Mouse (Mus musculus): ENCODE measurements around the gene Ccdc3. TPM values are rescaled to one million over a fixed set of nuclear protein-coding genes. Genes with fewer than 3 reads are reported as not detected.

Gene Ccdc3
- polyA plus RNA-seq, 1 experiment from 2014 or later, result 17.7 TPM

GRCm38 (mm10) chr2:5102891-5103290, 34.7 kb upstream of the Ccdc3 start:
- Histone ChIP-seq H3K36me3 (ENCODE audit: control insufficient read depth, insufficient read depth, low read length) (no peaks in the 10 kb centered on the region), H3K27ac (replicated peaks in 1 of 2; ENCODE audit: control insufficient read depth in 1 of 2, insufficient read depth in 1 of 2, low read depth in 2 of 2, low read length in 2 of 2) (no peak overlapping the region), H3K4me1 (ENCODE audit: control insufficient read depth in 2 of 2, insufficient read depth in 2 of 2, low read length in 2 of 2) (peaks cover 3 to 4% of the 10 kb centered on the region in 2 experiments; a peak in 2 of 4 replicates), H3K9ac (ENCODE audit: low read length) (no peak overlapping the region), H3K27me3 (ENCODE audit: control insufficient read depth, insufficient read depth, low read length) (no peaks in the 10 kb centered on the region), H3K4me2 (ENCODE audit: low read length) (no peak overlapping the region), H3K4me3 (ENCODE audit: control insufficient read depth in 1 of 2, insufficient read depth in 1 of 2, low read depth in 1 of 2, low read length in 2 of 2) (no peak overlapping the region), H3K9me3 (ENCODE audit: control insufficient read depth, low read length) (peaks cover 12% of the 10 kb centered on the region; the same call in 1 of the 2 replicates)
- 73% methylated on average over 1 of the region's 1 CpGs for WGBS
- no peak for ATAC-seq (ENCODE audit: insufficient number of reproducible peaks, insufficient read depth, low FRiP score, low read depth)

- peaks cover 6 to 9% of the 10 kb centered on the region in 2 experiments; a peak in 3 of 4 replicates for H3K4me1 ChIP-seq (ENCODE audit: control insufficient read depth in 2 of 2, insufficient read depth in 2 of 2, low read length in 2 of 2)
- 17% methylated on average over 8 of the region's 8 CpGs for WGBS
- peaks cover 3% of the 10 kb centered on the region; the same call in 1 of the 2 replicates for H3K9me3 ChIP-seq (ENCODE audit: control insufficient read depth, low read length)
- no peak overlapping the region for H3K4me3 ChIP-seq (ENCODE audit: control insufficient read depth in 1 of 2, insufficient read depth in 1 of 2, low read depth in 1 of 2, low read length in 2 of 2)
- peak; percentile 54 for ATAC-seq (ENCODE audit: insufficient number of reproducible peaks, insufficient read depth, low FRiP score, low read depth)
- no peaks in the 10 kb centered on the region for H3K36me3 ChIP-seq (ENCODE audit: control insufficient read depth, insufficient read depth, low read length)
- peak overlapping the region; percentile 16; the same call in 1 of the 2 replicates for H3K4me2 ChIP-seq (ENCODE audit: low read length)
- peak overlapping the region; percentile 63 to 64 for H3K27ac ChIP-seq (replicated peaks in 1 of 2; ENCODE audit: control insufficient read depth in 1 of 2, insufficient read depth in 1 of 2, low read depth in 2 of 2, low read length in 2 of 2)
- no peaks in the 10 kb centered on the region for H3K27me3 ChIP-seq (ENCODE audit: control insufficient read depth, insufficient read depth, low read length)
- H3K9ac ChIP-seq (ENCODE audit: low read length), result no peak overlapping the region
Measured at GRCm38 (mm10) chr2:5112785-5113291, 24.7 kb upstream of the Ccdc3 start.

GRCm38 (mm10) chr2:5114386-5114785, 23.2 kb upstream of the Ccdc3 start:
- WGBS, result 91% methylated on average over 8 of the region's 8 CpGs
- Histone ChIP-seq H3K9ac (ENCODE audit: low read length) (no peak overlapping the region), H3K27me3 (ENCODE audit: control insufficient read depth, insufficient read depth, low read length) (no peaks in the 10 kb centered on the region), H3K4me1 (ENCODE audit: control insufficient read depth in 2 of 2, insufficient read depth in 2 of 2, low read length in 2 of 2) (peaks cover 6 to 9% of the 10 kb centered on the region in 2 experiments; a peak in 3 of 4 replicates), H3K9me3 (ENCODE audit: control insufficient read depth, low read length) (0 out of 2 replicates have a peak, but pooled peaks cover 6% of the 10 kb centered on the region), H3K4me3 (ENCODE audit: control insufficient read depth in 1 of 2, insufficient read depth in 1 of 2, low read depth in 1 of 2, low read length in 2 of 2) (no peak overlapping the region), H3K36me3 (ENCODE audit: control insufficient read depth, insufficient read depth, low read length) (no peaks in the 10 kb centered on the region), H3K4me2 (ENCODE audit: low read length) (no peak overlapping the region), H3K27ac (replicated peaks in 1 of 2; ENCODE audit: control insufficient read depth in 1 of 2, insufficient read depth in 1 of 2, low read depth in 2 of 2, low read length in 2 of 2) (no peak overlapping the region)
- no peak for ATAC-seq (ENCODE audit: insufficient number of reproducible peaks, insufficient read depth, low FRiP score, low read depth)

- 0 out of 4 replicates have a peak overlapping the region, but pooled peaks of 1 of the 2 experiments have one; percentile 9 for H3K27ac ChIP-seq (replicated peaks in 1 of 2; ENCODE audit: control insufficient read depth in 1 of 2, insufficient read depth in 1 of 2, low read depth in 2 of 2, low read length in 2 of 2)
- H3K36me3 ChIP-seq (ENCODE audit: control insufficient read depth, insufficient read depth, low read length), result no peaks in the 10 kb centered on the region
- WGBS, result 17% methylated on average over 5 of the region's 5 CpGs
- no peaks in the 10 kb centered on the region for H3K27me3 ChIP-seq (ENCODE audit: control insufficient read depth, insufficient read depth, low read length)
- no peak overlapping the region for H3K4me3 ChIP-seq (ENCODE audit: control insufficient read depth in 1 of 2, insufficient read depth in 1 of 2, low read depth in 1 of 2, low read length in 2 of 2)
- no peak overlapping the region for H3K9ac ChIP-seq (ENCODE audit: low read length)
- H3K4me1 ChIP-seq (ENCODE audit: control insufficient read depth in 2 of 2, insufficient read depth in 2 of 2, low read length in 2 of 2), result peaks cover 6 to 9% of the 10 kb centered on the region in 2 experiments; a peak in 3 of 4 replicates
- 0 out of 2 replicates have a peak, but pooled peaks cover 8% of the 10 kb centered on the region for H3K9me3 ChIP-seq (ENCODE audit: control insufficient read depth, low read length)
- no peak overlapping the region for H3K4me2 ChIP-seq (ENCODE audit: low read length)
- ATAC-seq (ENCODE audit: insufficient number of reproducible peaks, insufficient read depth, low FRiP score, low read depth), result no peak
Measured at GRCm38 (mm10) chr2:5116856-5117532, 20.6 kb upstream of the Ccdc3 start.

- Histone ChIP-seq H3K27me3 (ENCODE audit: control insufficient read depth, insufficient read depth, low read length) (no peaks in the 10 kb centered on the region), H3K9me3 (ENCODE audit: control insufficient read depth, low read length) (no peaks in the 10 kb centered on the region), H3K36me3 (ENCODE audit: control insufficient read depth, insufficient read depth, low read length) (no peaks in the 10 kb centered on the region), H3K27ac (replicated peaks in 1 of 2; ENCODE audit: control insufficient read depth in 1 of 2, insufficient read depth in 1 of 2, low read depth in 2 of 2, low read length in 2 of 2) (peak overlapping the region; percentile 49 to 69; a peak in 3 of 4 replicates), H3K4me3 (ENCODE audit: control insufficient read depth in 1 of 2, insufficient read depth in 1 of 2, low read depth in 1 of 2, low read length in 2 of 2) (no peak overlapping the region), H3K4me2 (ENCODE audit: low read length) (no peak overlapping the region), H3K9ac (ENCODE audit: low read length) (no peak overlapping the region), H3K4me1 (ENCODE audit: control insufficient read depth in 2 of 2, insufficient read depth in 2 of 2, low read length in 2 of 2) (peaks cover 11 to 19% of the 10 kb centered on the region in 2 experiments)
- peak; percentile 76 for ATAC-seq (ENCODE audit: insufficient number of reproducible peaks, insufficient read depth, low FRiP score, low read depth)
- 9% methylated on average over 6 of the region's 6 CpGs for WGBS
Measured at GRCm38 (mm10) chr2:5125506-5125905, 12.1 kb upstream of the Ccdc3 start.

- H3K9me3 ChIP-seq (ENCODE audit: control insufficient read depth, low read length), result no peaks in the 10 kb centered on the region
- 66% methylated on average over 5 of the region's 5 CpGs for WGBS
- H3K9ac ChIP-seq (ENCODE audit: low read length), result no peak overlapping the region
- H3K4me3 ChIP-seq (ENCODE audit: control insufficient read depth in 1 of 2, insufficient read depth in 1 of 2, low read depth in 1 of 2, low read length in 2 of 2), result no peak overlapping the region
- no peaks in the 10 kb centered on the region for H3K36me3 ChIP-seq (ENCODE audit: control insufficient read depth, insufficient read depth, low read length)
- no peaks in the 10 kb centered on the region for H3K27me3 ChIP-seq (ENCODE audit: control insufficient read depth, insufficient read depth, low read length)
- H3K27ac ChIP-seq (replicated peaks in 1 of 2; ENCODE audit: control insufficient read depth in 1 of 2, insufficient read depth in 1 of 2, low read depth in 2 of 2, low read length in 2 of 2), result no peak overlapping the region
- no peak overlapping the region for H3K4me2 ChIP-seq (ENCODE audit: low read length)
- peaks cover 11 to 19% of the 10 kb centered on the region in 2 experiments for H3K4me1 ChIP-seq (ENCODE audit: control insufficient read depth in 2 of 2, insufficient read depth in 2 of 2, low read length in 2 of 2)
- no peak for ATAC-seq (ENCODE audit: insufficient number of reproducible peaks, insufficient read depth, low FRiP score, low read depth)
Measured at GRCm38 (mm10) chr2:5127369-5127768, 10.2 kb upstream of the Ccdc3 start.

- H3K9ac ChIP-seq (ENCODE audit: low read length), result no peak overlapping the region
- H3K4me3 ChIP-seq (ENCODE audit: control insufficient read depth in 1 of 2, insufficient read depth in 1 of 2, low read depth in 1 of 2, low read length in 2 of 2), result no peak overlapping the region
- H3K27me3 ChIP-seq (ENCODE audit: control insufficient read depth, insufficient read depth, low read length), result no peaks in the 10 kb centered on the region
- no peaks in the 10 kb centered on the region for H3K36me3 ChIP-seq (ENCODE audit: control insufficient read depth, insufficient read depth, low read length)
- no peaks in the 10 kb centered on the region for H3K9me3 ChIP-seq (ENCODE audit: control insufficient read depth, low read length)
- peak overlapping the region in 1 of 2 experiments; percentile 50; a peak in 2 of 4 replicates for H3K27ac ChIP-seq (replicated peaks in 1 of 2; ENCODE audit: control insufficient read depth in 1 of 2, insufficient read depth in 1 of 2, low read depth in 2 of 2, low read length in 2 of 2)
- peaks cover 11 to 19% of the 10 kb centered on the region in 2 experiments for H3K4me1 ChIP-seq (ENCODE audit: control insufficient read depth in 2 of 2, insufficient read depth in 2 of 2, low read length in 2 of 2)
- 52% methylated on average over 3 of the region's 3 CpGs for WGBS
- no peak; the same call in 1 of the 2 replicates for ATAC-seq (ENCODE audit: insufficient number of reproducible peaks, insufficient read depth, low FRiP score, low read depth)
- no peak overlapping the region for H3K4me2 ChIP-seq (ENCODE audit: low read length)
Measured at GRCm38 (mm10) chr2:5129099-5129498, 8.5 kb upstream of the Ccdc3 start.
